Mouse (Mus musculus) small intestine, adult 2 months (tissue): ENCODE data around the gene Vrk1.

Experiments
- CTCF ChIP-seq: fragments of 200-500 bp; IDR thresholded peaks from 2 replicates; pipeline ENCODE4 v1.5.1; 2012; ENCODE audit warnings: low read depth, mild to moderate bottlenecking, control low read depth, inconsistent platforms, low read length, moderate library complexity, mixed read lengths; ENCODE audit not compliant: insufficient replicate concordance, insufficient read length; ENCODE audit errors: extremely low read depth
- POLR2A ChIP-seq: fragments of 200-500 bp; IDR thresholded peaks from 2 replicates; pipeline ENCODE4 v1.6.1; 2012; ENCODE audit warnings: low read depth, mild to moderate bottlenecking, control low read depth, inconsistent platforms, low read length, moderate library complexity

DNA sequence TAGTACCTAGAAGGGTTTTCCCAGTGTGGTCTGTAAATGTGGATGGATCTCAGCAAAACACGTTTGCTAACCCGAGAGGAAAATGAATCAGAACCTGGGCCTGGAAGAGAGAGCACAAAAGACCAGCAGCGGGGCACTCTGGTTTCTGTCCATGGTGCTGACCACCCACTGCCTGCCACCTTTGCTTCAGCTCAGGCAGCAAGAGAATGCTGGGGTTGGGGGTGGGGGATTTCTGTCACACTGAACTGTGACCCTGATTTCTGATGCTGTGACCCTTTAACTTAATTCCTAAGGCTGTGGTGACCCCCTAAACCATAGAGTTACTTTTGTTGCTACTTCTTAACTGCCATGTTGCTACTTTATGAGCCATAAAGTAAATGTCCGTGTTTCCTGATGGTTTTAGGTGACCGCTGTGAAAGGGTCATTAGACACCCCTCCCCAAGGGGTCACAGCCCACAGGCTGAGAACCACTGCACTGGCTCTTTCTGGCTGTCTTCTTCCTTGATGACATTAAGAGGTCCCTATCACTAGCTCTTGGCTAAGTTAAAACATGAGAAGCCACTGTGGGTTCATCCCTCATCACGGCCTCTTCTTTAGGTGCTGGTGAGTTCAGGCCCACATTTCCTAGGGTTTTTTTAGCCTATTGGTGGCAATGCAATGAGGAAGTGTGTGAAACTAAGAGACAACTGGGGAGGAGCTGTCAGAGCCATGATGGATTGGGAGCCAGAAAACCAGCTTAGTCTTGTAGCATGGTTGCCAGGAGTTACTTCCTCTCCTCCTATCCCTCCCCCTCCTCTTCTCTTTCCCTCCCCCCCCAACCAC lies 105.3 kb downstream of the Vrk1 start:
- TF ChIP-seq CTCF = no peak
- no peak for TF ChIP-seq POLR2A
